Mouse (Mus musculus) embryonic facial prominence, embryonic 12.5 days (tissue): ENCODE results near the gene Amer2. TPM values are rescaled to one million over a fixed set of nuclear protein-coding genes. Genes with fewer than 3 reads are reported as not detected.

ENCODE experiments used
- ATAC-seq: fragments of 200-750 bp; cut with Nextera tagmentation; 2 replicates; pipeline ENCODE4 v1.8.0; 2017; ENCODE audit not compliant: insufficient number of reproducible peaks, insufficient read depth, low FRiP score, low TSS enrichment
- H3K27ac ChIP-seq: fragments of 300-500 bp; sonication (generic); 2 replicates; pipeline ENCODE4 v1.5.1; 2016; ENCODE audit warnings: mild to moderate bottlenecking
- H3K27me3 ChIP-seq: fragments of 300-500 bp; sonication (generic); 2 replicates; pipeline ENCODE4 v1.6.1; 2016; ENCODE audit warnings: mild to moderate bottlenecking, moderate library complexity
- H3K36me3 ChIP-seq: fragments of 300-500 bp; sonication (generic); 2 replicates; pipeline ENCODE4 v1.6.1; 2016; ENCODE audit warnings: mild to moderate bottlenecking
- H3K4me1 ChIP-seq: fragments of 300-500 bp; sonication (generic); 2 replicates; pipeline ENCODE4 v1.6.1; 2016
- H3K4me2 ChIP-seq: fragments of 300-500 bp; sonication (generic); replicated peaks from 2 replicates; pipeline ENCODE4 v1.6.1; 2016; ENCODE audit warnings: mild to moderate bottlenecking, moderate library complexity
- H3K4me3 ChIP-seq: fragments of 300-500 bp; sonication (generic); 2 replicates; pipeline ENCODE4 v1.5.1; 2016; ENCODE audit warnings: mild to moderate bottlenecking
- H3K9ac ChIP-seq: fragments of 300-500 bp; sonication (generic); 2 replicates; pipeline ENCODE4 v1.6.1; 2016; ENCODE audit warnings: mild to moderate bottlenecking, moderate library complexity
- H3K9me3 ChIP-seq: fragments of 300-500 bp; sonication (generic); 2 replicates; pipeline ENCODE4 v1.6.1; 2016; ENCODE audit warnings: mild to moderate bottlenecking, moderate library complexity
- WGBS: fragments of 180-500 bp; shearing (Covaris S2); methylation state at CpG from one replicate; pipeline ENCODE4 v1.1.7; 2016; 5-methylcytosine and 5-hydroxymethylcytosine counted together
- polyA plus RNA-seq: library from polyadenylated mRNA; unstranded; fragments of >200 nt; fragmentation: Nextera tagmentation; extraction: Ambion mirVana; gene quantifications from 2 replicates; pipeline ENCODE4 v1.2.1, GENCODE M21; 2016

Amer2 gene
- polyA plus RNA-seq, 1 experiment from 2014 or later: 9.0 TPM

DNA sequence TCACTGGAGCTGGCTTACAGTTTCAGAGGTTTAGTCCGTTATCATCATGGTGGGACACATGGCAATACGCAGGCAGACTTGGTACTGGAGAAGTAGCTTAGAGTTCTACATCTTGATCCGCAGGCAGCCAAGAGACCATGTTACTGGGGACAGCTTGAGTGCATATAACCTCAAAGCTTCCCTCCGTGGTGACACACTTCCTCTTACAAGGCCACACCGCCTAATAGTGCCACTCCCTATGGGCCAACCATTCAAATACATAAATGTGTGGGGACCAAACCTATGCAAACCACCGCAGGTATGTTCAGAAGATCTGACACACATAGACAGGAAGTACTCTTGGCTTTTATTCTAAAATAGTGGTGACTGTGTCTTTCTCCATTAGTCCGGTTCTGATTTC lies 52.5 kb downstream of the Amer2 start:
- peaks cover 11% of the 10 kb centered on the region; the same call in 1 of the 2 replicates for H3K4me1 ChIP-seq
- no peaks in the 10 kb centered on the region for H3K9me3 ChIP-seq
- H3K9ac ChIP-seq: no peak overlapping the region
- no peak overlapping the region for H3K4me3 ChIP-seq
- no peak overlapping the region for H3K4me2 ChIP-seq
- 90% methylated on average over 7 of the region's 7 CpGs for WGBS
- no peak overlapping the region for H3K27ac ChIP-seq
- no peak for ATAC-seq
- H3K36me3 ChIP-seq: no peaks in the 10 kb centered on the region
- H3K27me3 ChIP-seq: no peaks in the 10 kb centered on the region

DNA sequence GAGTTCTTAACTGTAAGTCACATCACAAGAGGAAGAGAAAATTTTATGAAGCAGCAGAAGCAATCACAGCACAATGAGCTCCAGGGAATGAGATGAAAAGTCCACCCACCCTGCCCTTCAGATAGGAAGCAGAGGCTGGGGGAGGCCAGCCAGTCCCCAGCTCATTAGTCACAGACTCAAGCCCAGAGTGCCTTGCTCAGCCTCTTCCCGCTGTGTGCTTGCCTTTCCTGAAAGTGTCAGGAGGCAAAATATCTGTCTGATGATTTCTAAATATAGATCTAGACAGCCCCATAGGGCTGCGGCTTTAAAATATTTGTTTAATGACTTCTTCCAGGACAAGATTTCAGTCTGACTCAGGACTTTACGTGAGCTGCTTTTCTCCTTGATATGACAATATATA lies 54.8 kb downstream of the Amer2 start:
- Histone ChIP-seq H3K27me3 (no peaks in the 10 kb centered on the region), H3K9ac (no peak overlapping the region), H3K4me2 (no peak overlapping the region), H3K4me1 (peaks cover 11% of the 10 kb centered on the region; the same call in 1 of the 2 replicates), H3K36me3 (no peaks in the 10 kb centered on the region), H3K4me3 (no peak overlapping the region), H3K27ac (no peak overlapping the region), H3K9me3 (no peaks in the 10 kb centered on the region)
- no peak for ATAC-seq
- WGBS: 50% methylated on average over 3 of the region's 3 CpGs

DNA sequence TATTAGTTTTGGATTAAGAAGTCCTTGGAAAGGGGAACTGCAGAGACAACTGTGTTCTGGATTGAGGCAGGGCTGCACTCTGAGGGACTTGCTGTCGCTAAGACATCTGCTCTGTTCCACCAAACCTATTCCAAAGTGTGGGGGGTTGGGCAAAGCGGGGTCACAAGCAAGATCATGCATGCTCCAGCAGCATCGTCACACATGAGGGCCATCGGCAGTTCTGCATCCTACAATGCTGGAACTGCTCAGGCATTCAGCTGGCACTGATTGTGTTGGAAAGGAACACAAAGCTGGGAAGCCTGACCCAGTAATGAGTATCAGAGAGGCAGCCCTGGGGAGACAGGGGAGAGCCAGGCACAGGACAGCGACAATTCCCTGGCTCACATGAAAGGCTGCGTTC lies 56.5 kb downstream of the Amer2 start:
- H3K27ac ChIP-seq: no peak overlapping the region
- no peak overlapping the region for H3K9ac ChIP-seq
- peaks cover 11% of the 10 kb centered on the region; the same call in 1 of the 2 replicates for H3K4me1 ChIP-seq
- no peaks in the 10 kb centered on the region for H3K9me3 ChIP-seq
- no peaks in the 10 kb centered on the region for H3K36me3 ChIP-seq
- 38% methylated on average over 6 of the region's 6 CpGs for WGBS
- H3K27me3 ChIP-seq: no peaks in the 10 kb centered on the region
- ATAC-seq: peak; percentile 52; the same call in 1 of the 2 replicates
- H3K4me2 ChIP-seq: no peak overlapping the region
- no peak overlapping the region for H3K4me3 ChIP-seq

DNA sequence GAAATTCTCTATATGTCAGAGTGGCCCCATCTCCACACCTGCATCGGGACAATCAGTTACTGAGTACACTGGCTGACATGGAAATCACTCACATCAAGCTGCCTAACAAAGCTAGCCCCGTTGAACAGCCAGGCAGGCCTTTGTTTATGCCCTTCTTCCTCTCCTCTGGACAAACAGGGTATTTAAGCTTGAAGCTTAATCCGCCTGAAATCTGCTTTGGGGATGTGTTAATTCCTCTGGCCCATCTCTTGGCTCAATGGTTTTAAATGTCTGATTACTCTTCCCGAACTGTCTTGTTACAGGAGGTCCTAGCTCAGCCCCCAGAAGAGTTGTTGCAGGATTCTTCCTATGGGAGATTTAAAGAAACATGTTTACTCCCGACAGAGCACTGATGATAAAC lies 58.5 kb downstream of the Amer2 start:
- ATAC-seq: no peak
- WGBS: 48% methylated on average over 5 of the region's 5 CpGs
- Histone ChIP-seq H3K36me3 (no peaks in the 10 kb centered on the region), H3K27ac (no peak overlapping the region), H3K9me3 (no peaks in the 10 kb centered on the region), H3K4me2 (no peak overlapping the region), H3K27me3 (no peaks in the 10 kb centered on the region), H3K9ac (no peak overlapping the region), H3K4me3 (no peak overlapping the region), H3K4me1 (peaks cover 11% of the 10 kb centered on the region; the same call in 1 of the 2 replicates)

DNA sequence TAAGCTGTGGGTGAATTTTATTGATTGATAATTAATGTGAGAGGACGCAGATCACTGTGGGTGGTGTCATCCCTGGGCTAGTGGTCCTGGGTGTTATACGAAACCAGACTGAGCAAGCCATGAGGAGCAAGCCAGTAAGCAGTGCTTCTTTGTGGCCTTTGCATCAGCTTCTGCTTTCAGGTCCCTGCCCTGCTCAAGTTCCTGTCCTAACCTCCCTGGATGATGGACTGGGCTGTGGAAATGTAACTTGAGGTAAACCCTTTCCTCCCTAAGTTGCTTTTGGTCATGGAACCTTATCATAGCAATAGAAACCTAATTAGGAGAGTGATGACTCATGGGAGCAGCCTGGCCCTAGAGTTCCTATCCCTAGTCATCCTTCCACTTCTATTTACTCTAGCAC lies 59.1 kb downstream of the Amer2 start:
- no peaks in the 10 kb centered on the region for H3K9me3 ChIP-seq
- WGBS: 85% methylated on average over 2 of the region's 2 CpGs
- no peak overlapping the region for H3K4me3 ChIP-seq
- H3K27ac ChIP-seq: no peak overlapping the region
- ATAC-seq: no peak
- H3K9ac ChIP-seq: no peak overlapping the region
- H3K27me3 ChIP-seq: no peaks in the 10 kb centered on the region
- no peak overlapping the region for H3K4me2 ChIP-seq
- peaks cover 11% of the 10 kb centered on the region; the same call in 1 of the 2 replicates for H3K4me1 ChIP-seq
- no peaks in the 10 kb centered on the region for H3K36me3 ChIP-seq

DNA sequence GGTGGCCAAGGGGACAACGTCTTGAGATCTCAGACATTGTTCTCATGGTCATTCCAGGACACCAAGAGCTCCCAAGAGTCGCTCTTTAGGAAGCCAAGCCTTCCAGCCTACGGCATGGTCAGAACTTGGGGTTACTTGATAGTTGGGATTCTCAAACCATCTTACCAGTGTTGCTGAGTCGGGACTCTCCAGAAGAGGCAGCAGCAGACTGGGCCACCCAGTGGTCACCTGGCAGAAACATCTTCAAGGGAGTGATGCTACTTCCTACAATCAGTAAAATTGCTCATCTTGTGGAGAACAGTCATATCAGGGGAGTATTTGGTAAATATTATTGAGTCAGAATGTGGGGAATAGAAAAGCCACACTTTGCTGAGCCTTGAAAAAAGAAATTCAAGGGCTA lies 62.5 kb downstream of the Amer2 start:
- H3K27me3 ChIP-seq: no peaks in the 10 kb centered on the region
- H3K4me3 ChIP-seq: no peak overlapping the region
- 70% methylated on average over 4 of the region's 4 CpGs for WGBS
- no peaks in the 10 kb centered on the region for H3K4me1 ChIP-seq
- no peaks in the 10 kb centered on the region for H3K36me3 ChIP-seq
- H3K9me3 ChIP-seq: no peaks in the 10 kb centered on the region
- ATAC-seq: no peak
- H3K27ac ChIP-seq: no peak overlapping the region
- H3K4me2 ChIP-seq: no peak overlapping the region
- no peak overlapping the region for H3K9ac ChIP-seq

DNA sequence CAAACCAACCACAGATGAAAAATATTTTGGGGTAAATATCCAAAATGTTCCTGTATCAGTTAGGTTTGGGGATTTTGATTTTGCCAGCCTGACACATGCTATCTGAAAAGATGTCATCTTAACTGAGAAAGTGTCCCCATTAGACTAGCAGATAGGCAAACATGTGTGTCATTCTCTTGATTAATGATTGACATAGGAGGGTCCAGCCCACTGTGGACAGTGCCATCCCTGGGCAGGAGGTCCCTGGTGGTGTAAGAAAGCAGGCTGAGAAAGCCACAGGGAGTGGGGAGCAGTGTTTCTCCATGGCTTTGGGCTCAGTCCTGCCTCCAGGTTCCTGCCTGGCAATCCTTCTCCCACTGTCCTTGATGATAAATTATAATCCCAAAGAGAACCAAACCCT lies 63.3 kb downstream of the Amer2 start:
- H3K36me3 ChIP-seq: no peaks in the 10 kb centered on the region
- H3K9ac ChIP-seq: no peak overlapping the region
- H3K4me3 ChIP-seq: no peak overlapping the region
- no peaks in the 10 kb centered on the region for H3K9me3 ChIP-seq
- no peaks in the 10 kb centered on the region for H3K27me3 ChIP-seq
- no peak for ATAC-seq
- no peak overlapping the region for H3K27ac ChIP-seq
- H3K4me2 ChIP-seq: no peak overlapping the region
- no peaks in the 10 kb centered on the region for H3K4me1 ChIP-seq

Other genes with a start within 250 kb of the Amer2 start
- 6.1 and 9.0 TPM in 2 replicates for gene Atp8a2, start 176.1 kb upstream of the Amer2 start, polyA plus RNA-seq
- gene Nupl1, start 121.8 kb upstream of the Amer2 start, polyA plus RNA-seq: not detected in 2 replicates
- 57.6 and 60.9 TPM in 2 replicates for gene Gm49336, start 121.8 kb upstream of the Amer2 start, polyA plus RNA-seq
- gene Mtmr6, start 108.0 kb upstream of the Amer2 start, polyA plus RNA-seq: 35.1 and 35.8 TPM in 2 replicates